Mouse (Mus musculus): ENCODE measurements around the gene Ldb2. TPM values are rescaled to one million over a fixed set of nuclear protein-coding genes. Genes with fewer than 3 reads are reported as not detected.

Ldb2 gene
- polyA plus RNA-seq, 1 experiment from 2014 or later = 33.2 TPM

DNA sequence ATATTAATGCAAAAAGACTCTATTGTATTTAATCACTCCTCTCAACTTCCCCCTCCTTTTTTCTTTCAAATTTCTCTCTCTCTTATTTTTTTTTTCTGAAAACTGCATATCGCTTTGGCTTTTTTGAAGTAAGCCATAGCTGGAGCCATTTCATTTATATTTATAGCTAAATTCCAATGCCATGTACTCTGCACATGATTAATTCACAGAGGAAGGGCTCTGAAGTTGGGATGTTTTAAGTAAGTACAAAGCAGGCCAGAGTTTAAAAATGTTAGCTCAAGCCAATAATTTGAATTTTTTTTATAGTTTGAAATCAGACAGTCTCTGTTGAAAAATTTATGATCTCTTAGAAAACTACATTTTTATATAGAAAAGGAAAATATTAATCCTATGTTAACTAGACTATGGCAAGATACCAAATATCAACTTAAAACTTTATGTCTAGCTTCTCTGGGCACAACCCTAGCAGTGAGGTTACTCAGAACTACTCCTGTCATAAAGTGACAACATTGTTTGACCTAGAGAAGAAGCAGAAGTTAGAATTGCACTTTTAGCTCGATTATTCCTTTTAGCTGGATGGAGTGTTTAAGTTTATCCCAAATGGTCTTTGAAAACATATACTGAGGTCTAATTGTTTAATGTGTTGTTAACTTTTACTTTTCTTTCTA is 222.7 kb downstream of the Ldb2 start:
- Histone ChIP-seq H3K4me3 (replicated peaks) (no peak overlapping the region), H3K4me1 (replicated peaks) (no peaks in the 10 kb centered on the region), H3K27ac (no peak overlapping the region), H3K36me3 (no peaks in the 10 kb centered on the region), H3K9ac (replicated peaks) (no peak overlapping the region), H3K27me3 (no peaks in the 10 kb centered on the region), H3K9me3 (no peaks in the 10 kb centered on the region), H3K4me2 (replicated peaks) (no peak overlapping the region)
- no peak for ATAC-seq
- WGBS = 83% methylated on average over 2 of the region's 2 CpGs

DNA sequence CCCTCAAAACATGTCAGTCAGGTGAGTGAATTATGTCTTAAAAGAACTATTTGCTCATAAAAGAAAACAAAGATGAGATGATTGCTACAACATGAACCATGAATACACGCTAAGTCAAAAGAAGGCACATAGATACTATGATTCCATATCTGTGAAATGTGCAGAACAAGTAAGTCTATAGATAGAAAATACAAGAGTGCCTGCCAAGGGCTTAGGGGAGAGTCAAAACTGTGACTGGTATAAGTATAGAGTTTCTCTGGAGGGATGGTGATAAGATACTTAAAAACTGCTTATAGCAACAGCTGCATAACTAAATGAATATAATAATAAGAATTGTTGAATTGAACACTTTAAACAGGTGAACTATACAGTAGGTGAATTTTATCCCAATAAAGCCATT is 224.8 kb downstream of the Ldb2 start:
- no peaks in the 10 kb centered on the region for H3K4me1 ChIP-seq (replicated peaks)
- no peak overlapping the region for H3K4me3 ChIP-seq (replicated peaks)
- no peaks in the 10 kb centered on the region for H3K36me3 ChIP-seq
- H3K9me3 ChIP-seq = no peaks in the 10 kb centered on the region
- no peak for ATAC-seq
- WGBS = 92% methylated on average over 1 of the region's 1 CpGs
- no peak overlapping the region for H3K4me2 ChIP-seq (replicated peaks)
- no peaks in the 10 kb centered on the region for H3K27me3 ChIP-seq
- no peak overlapping the region for H3K9ac ChIP-seq (replicated peaks)
- no peak overlapping the region for H3K27ac ChIP-seq

DNA sequence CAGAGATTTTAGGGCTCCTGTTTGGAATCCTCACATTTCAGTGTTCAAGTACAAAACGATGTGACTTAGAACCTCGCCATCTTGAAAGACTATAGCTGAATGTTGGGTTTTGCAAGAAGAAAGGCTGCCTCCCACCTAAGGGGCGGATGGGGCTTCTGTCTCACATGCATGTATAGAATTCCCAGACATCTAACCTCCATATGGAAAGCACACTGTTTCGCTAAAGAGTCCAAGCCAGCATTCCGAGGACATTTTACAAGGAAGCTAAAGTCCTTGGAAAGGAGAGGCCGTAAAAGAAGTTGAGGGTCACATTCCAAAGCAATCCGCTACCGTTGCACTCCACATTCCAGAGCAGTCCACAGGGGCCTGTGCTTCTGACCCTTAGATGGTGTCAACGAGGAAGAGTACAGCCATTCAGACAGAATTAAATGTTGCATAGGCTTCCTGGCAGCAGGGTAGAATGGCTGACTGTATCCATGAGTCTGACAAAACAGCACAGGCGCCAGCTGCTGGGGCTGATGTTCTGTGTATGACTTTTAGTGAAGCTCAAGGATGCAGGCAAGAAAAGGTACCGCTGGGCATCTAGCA is 245.6 kb downstream of the Ldb2 start:
- H3K4me2 ChIP-seq (replicated peaks) = no peak overlapping the region
- ATAC-seq = no peak
- H3K4me1 ChIP-seq (replicated peaks) = peaks cover 12% of the 10 kb centered on the region
- no peak overlapping the region for H3K4me3 ChIP-seq (replicated peaks)
- H3K27ac ChIP-seq = no peak overlapping the region
- no peaks in the 10 kb centered on the region for H3K9me3 ChIP-seq
- no peak overlapping the region for H3K9ac ChIP-seq (replicated peaks)
- no peaks in the 10 kb centered on the region for H3K27me3 ChIP-seq
- no peaks in the 10 kb centered on the region for H3K36me3 ChIP-seq
- whole genome bisulfite sequencing = 91% methylated on average over 11 of the region's 11 CpGs

DNA sequence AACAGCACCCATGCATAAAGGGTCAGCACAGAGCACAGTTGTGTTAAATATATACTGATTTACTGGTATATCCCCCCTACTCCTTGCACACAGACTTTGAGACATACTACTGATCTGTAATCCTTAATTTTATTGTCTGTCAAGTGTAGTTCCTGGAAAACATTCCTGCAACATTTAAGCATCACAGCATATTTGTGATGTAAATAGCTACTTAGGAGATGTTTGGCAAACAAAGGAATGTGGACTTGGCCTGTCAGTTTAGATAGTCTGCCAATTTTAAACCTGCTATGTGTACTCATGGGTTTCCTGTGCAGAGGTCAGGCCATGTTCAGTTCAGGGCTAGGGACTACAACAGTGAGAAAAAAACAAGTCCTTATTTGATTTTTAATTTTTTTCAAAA is 246.3 kb downstream of the Ldb2 start:
- no peak for ATAC-seq
- Histone ChIP-seq H3K27me3 (no peaks in the 10 kb centered on the region), H3K27ac (no peak overlapping the region), H3K9me3 (no peaks in the 10 kb centered on the region), H3K4me3 (replicated peaks) (no peak overlapping the region), H3K4me1 (replicated peaks) (peaks cover 6% of the 10 kb centered on the region; the same call in 1 of the 2 replicates), H3K36me3 (no peaks in the 10 kb centered on the region), H3K4me2 (replicated peaks) (no peak overlapping the region), H3K9ac (replicated peaks) (no peak overlapping the region)

DNA sequence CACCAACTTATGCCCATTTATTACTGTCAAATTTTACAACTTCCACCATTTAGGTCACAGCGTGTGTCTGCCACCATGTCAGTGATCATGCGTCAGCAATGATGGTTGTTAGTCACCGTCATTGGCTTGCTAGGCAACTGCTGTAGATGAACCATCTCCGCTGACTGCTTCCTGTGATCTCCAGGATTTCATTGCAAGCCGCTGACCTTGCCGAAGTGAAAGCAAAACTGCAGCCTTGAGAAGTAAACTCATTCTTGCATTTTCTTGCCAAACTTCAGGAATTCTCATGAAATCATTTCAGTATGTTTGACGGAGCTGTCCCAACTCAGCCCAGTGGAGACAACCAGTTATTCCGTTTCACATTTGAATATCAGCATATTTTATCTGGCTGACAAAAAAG is 247.4 kb downstream of the Ldb2 start:
- Histone ChIP-seq H3K9me3 (no peaks in the 10 kb centered on the region), H3K36me3 (no peaks in the 10 kb centered on the region), H3K27ac (no peak overlapping the region), H3K4me2 (replicated peaks) (no peak overlapping the region), H3K9ac (replicated peaks) (no peak overlapping the region), H3K27me3 (no peaks in the 10 kb centered on the region), H3K4me1 (replicated peaks) (no peaks in the 10 kb centered on the region), H3K4me3 (replicated peaks) (no peak overlapping the region)
- ATAC-seq = no peak
- WGBS = 92% methylated on average over 8 of the region's 8 CpGs

DNA sequence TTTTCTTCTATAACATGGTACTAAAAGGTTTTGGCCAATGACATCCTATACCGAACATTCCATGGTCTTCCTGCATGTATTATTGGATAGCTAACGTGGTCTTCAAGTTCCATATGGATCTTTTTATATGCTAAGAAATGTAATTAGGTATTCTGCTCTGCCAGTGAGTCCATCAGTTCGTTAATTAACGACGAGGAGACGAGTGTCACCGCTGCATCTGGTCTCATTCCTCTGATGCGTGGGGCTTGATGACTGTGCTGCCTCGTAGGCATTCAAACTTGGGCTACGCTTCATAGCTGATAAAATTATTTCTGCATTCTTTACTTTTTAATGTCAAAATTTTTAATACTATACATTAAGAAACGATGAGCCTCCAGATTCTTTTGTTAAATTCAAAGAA is 251.0 kb downstream of the Ldb2 start:
- no peaks in the 10 kb centered on the region for H3K27me3 ChIP-seq
- no peaks in the 10 kb centered on the region for H3K9me3 ChIP-seq
- H3K4me3 ChIP-seq (replicated peaks) = no peak overlapping the region
- H3K4me1 ChIP-seq (replicated peaks) = no peaks in the 10 kb centered on the region
- 78% methylated on average over 11 of the region's 11 CpGs for WGBS
- H3K36me3 ChIP-seq = no peaks in the 10 kb centered on the region
- no peak overlapping the region for H3K4me2 ChIP-seq (replicated peaks)
- H3K27ac ChIP-seq = no peak overlapping the region
- ATAC-seq = no peak
- no peak overlapping the region for H3K9ac ChIP-seq (replicated peaks)

DNA sequence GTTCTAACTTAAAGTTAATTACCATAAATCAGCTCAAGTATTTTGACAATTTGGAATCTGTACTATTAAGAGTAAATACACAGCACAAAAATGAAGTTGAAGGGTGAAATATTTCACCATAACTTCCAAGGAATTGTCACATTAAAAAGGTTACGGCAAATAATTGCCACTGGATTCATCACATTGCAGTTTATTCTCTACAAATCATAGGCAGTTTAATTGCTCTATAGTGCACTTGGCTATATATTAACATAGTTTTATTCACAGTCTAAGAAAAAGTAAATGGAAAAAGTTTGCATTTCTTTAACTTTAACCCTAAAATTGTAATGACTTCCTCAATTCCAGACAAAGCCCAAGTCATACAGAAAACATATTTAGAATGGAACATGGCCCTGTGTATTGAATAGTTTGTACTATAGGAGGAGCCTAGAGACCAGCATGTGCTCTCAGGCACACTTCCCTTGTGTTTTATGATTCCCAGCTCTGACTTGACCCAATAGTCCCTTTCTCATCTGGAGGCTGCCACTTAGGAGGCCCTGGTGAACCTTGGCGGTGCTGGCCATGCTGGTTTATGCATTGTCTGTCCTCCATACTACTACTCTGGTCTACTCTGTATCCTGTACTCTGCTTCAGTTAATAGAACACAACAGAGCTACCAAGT is 255.9 kb downstream of the Ldb2 start:
- Histone ChIP-seq H3K9me3 (no peaks in the 10 kb centered on the region), H3K9ac (replicated peaks) (no peak overlapping the region), H3K36me3 (no peaks in the 10 kb centered on the region), H3K4me2 (replicated peaks) (no peak overlapping the region), H3K27ac (no peak overlapping the region), H3K4me1 (replicated peaks) (peaks cover 19% of the 10 kb centered on the region), H3K4me3 (replicated peaks) (no peak overlapping the region), H3K27me3 (no peaks in the 10 kb centered on the region)
- WGBS = 98% methylated on average over 2 of the region's 2 CpGs
- no peak for ATAC-seq

DNA sequence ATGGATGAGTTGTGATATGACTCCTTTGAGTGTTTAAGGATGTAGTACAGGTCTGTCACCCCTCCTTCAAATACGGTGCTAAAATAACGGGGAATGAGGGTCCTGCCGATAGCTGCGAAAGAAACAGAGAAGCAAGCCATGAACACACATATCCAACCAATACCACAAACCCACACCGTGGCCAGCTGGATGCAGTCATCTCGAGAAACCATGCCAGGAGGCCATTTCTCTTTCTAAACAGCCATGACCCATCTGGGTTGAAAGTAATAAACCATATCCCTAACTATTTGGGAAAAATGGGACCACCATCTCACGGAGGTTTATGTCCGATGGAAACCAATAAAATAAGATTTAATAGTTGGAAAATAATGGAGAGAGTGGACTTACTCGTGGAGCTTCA is 257.7 kb downstream of the Ldb2 start:
- no peak overlapping the region for H3K4me2 ChIP-seq (replicated peaks)
- ATAC-seq = no peak
- H3K27ac ChIP-seq = no peak overlapping the region
- 94% methylated on average over 9 of the region's 9 CpGs for WGBS
- no peaks in the 10 kb centered on the region for H3K27me3 ChIP-seq
- no peaks in the 10 kb centered on the region for H3K36me3 ChIP-seq
- H3K4me1 ChIP-seq (replicated peaks) = peaks cover 29% of the 10 kb centered on the region
- H3K4me3 ChIP-seq (replicated peaks) = no peak overlapping the region
- H3K9ac ChIP-seq (replicated peaks) = no peak overlapping the region
- H3K9me3 ChIP-seq = no peaks in the 10 kb centered on the region

DNA sequence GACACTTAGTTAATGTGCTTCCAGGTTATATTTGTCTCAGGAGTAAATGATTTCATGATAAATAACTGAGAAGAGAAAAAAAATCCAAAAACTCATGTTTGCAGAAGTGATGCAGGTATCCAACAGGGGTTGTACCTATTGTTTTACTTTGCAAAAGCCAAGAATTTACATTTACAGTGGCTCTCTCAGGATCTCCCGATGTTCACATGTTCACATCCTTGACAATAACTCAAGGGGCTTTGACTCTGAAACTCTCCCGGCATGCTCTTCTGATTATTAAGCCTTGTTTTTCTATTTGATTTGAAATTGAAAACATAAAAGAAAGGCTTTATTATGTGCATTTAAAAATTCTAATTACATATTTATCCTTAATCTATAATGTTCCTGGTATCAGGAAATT is 260.8 kb downstream of the Ldb2 start:
- WGBS = 16% methylated on average over 2 of the region's 2 CpGs
- H3K4me3 ChIP-seq (replicated peaks) = no peak overlapping the region
- H3K4me1 ChIP-seq (replicated peaks) = peaks cover 35% of the 10 kb centered on the region
- H3K9ac ChIP-seq (replicated peaks) = no peak overlapping the region
- H3K9me3 ChIP-seq = no peaks in the 10 kb centered on the region
- no peaks in the 10 kb centered on the region for H3K27me3 ChIP-seq
- no peak overlapping the region for H3K4me2 ChIP-seq (replicated peaks)
- no peak for ATAC-seq
- H3K27ac ChIP-seq = peak overlapping the region; percentile 72
- H3K36me3 ChIP-seq = no peaks in the 10 kb centered on the region

DNA sequence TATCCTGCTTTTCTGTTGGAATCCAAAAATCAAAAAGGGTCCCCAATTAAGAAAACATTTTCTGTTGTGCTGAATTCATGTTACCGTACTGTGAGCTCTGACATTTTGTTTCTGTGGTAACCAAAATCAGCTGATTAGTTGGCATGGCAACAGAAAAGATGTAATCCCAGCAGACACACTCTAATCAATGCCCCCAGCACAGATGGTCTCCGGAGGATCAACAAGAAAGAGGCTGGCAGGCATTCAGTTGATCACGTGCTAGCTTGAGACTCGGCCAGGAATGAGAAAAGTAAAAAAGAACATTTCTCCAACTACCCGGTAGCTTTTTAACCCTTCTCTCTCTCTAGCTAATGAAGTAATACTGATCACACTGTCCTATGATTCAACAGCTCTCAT is 261.5 kb downstream of the Ldb2 start:
- H3K27me3 ChIP-seq = no peaks in the 10 kb centered on the region
- H3K4me1 ChIP-seq (replicated peaks) = peaks cover 35% of the 10 kb centered on the region
- no peak overlapping the region for H3K4me2 ChIP-seq (replicated peaks)
- no peak overlapping the region for H3K4me3 ChIP-seq (replicated peaks)
- H3K27ac ChIP-seq = no peak overlapping the region
- no peaks in the 10 kb centered on the region for H3K36me3 ChIP-seq
- WGBS = 4% methylated on average over 5 of the region's 5 CpGs
- H3K9ac ChIP-seq (replicated peaks) = no peak overlapping the region
- H3K9me3 ChIP-seq = no peaks in the 10 kb centered on the region
- peak; percentile 97 for ATAC-seq

DNA sequence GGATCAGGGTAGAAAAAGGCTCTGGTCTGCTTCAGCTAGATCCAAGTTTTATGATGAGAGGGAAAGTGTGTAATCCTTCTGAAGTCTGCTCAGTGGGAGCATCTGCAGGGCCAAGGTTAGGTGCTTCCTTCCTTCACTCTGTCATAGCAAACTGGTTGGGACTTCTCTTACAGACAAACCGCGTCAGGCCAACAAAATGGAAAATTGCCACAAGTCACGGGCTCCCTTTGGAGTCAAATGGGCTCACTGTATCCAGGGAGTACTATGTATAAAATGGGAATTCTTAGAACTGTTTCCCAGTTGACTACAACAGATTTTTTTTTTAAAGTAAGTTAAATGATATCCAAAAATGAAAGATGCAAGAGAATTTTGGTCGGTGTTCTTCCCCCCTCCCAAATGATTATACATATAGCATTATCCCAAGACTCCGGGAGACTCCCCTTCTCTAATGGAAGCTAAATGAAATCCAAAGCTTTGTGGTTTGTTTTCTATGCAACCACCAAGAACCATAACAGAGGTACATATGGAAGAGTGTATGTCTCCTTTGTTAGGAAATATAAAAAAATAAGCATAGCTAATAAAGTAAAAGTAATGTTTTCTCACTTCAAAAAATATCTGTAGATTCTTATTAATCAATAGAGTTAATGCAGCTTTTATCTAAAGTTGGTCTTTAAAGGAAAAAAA is 262.0 kb downstream of the Ldb2 start:
- no peak overlapping the region for H3K9ac ChIP-seq (replicated peaks)
- 43% methylated on average over 5 of the region's 5 CpGs for WGBS
- H3K4me3 ChIP-seq (replicated peaks) = no peak overlapping the region
- H3K27me3 ChIP-seq = no peaks in the 10 kb centered on the region
- ATAC-seq = peak; percentile 61; the same call in 1 of the 2 replicates
- H3K4me2 ChIP-seq (replicated peaks) = no peak overlapping the region
- no peaks in the 10 kb centered on the region for H3K36me3 ChIP-seq
- H3K4me1 ChIP-seq (replicated peaks) = peaks cover 35% of the 10 kb centered on the region
- peak overlapping the region; percentile 85 for H3K27ac ChIP-seq
- H3K9me3 ChIP-seq = no peaks in the 10 kb centered on the region

DNA sequence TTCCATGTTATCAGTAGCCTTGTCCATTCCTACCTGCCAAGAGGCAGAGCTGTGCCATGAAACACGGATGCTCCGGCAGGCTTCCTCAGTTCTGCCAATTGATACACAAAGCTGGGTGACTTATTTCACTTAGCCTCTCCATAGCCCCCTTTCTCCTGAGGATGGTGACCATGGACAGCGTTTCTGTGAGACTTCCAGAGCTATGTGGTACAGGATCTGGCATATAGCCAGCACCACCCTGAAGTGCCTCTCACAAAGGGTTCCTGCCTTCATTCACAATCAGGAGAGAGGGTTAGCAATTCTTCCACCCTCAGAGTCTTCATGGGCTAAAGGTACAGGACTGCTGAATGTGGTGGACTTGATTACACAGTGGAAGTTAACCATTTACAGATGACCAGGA is 270.0 kb downstream of the Ldb2 start:
- no peak overlapping the region for H3K27ac ChIP-seq
- no peak overlapping the region for H3K9ac ChIP-seq (replicated peaks)
- no peaks in the 10 kb centered on the region for H3K27me3 ChIP-seq
- H3K9me3 ChIP-seq = no peaks in the 10 kb centered on the region
- no peak overlapping the region for H3K4me2 ChIP-seq (replicated peaks)
- 76% methylated on average over 3 of the region's 3 CpGs for WGBS
- H3K36me3 ChIP-seq = no peaks in the 10 kb centered on the region
- no peaks in the 10 kb centered on the region for H3K4me1 ChIP-seq (replicated peaks)
- H3K4me3 ChIP-seq (replicated peaks) = no peak overlapping the region
- ATAC-seq = no peak

Data from midbrain, embryonic 13.5 days (tissue).